Mouse (Mus musculus) frontal cortex, adult (tissue): Measurements from ENCODE around the gene Mtcl1.

Experiments used
- ATAC-seq: cut with Nextera tagmentation; 2 replicates; pipeline ENCODE4 v1.9.2; 2017; ENCODE audit warnings: mild to moderate bottlenecking, moderate library complexity, mixed read lengths; ENCODE audit not compliant: low TSS enrichment

Gene Mtcl1

GRCm38 (mm10) chr17:66449460-66450341, at the start of gene Mtcl1:
Mtcl1 (minus strand) TSS chr17:66449750.
- ATAC-seq, result peak; percentile 65

GRCm38 (mm10) chr17:66498598-66498997, 49.0 kb upstream of the Mtcl1 start:
- ATAC-seq, result no peak

GRCm38 (mm10) chr17:66496589-66496988, 47.0 kb upstream of the Mtcl1 start:
- ATAC-seq, result no peak

- ATAC-seq, result peak; percentile 88
Measured at GRCm38 (mm10) chr17:66490022-66490601, 40.6 kb upstream of the Mtcl1 start.

- ATAC-seq, result no peak
Measured at GRCm38 (mm10) chr17:66486576-66486975, 37.0 kb upstream of the Mtcl1 start.

GRCm38 (mm10) chr17:66485742-66486141, 36.2 kb upstream of the Mtcl1 start:
- peak; percentile 71 for ATAC-seq

- no peak for ATAC-seq
Measured at GRCm38 (mm10) chr17:66484965-66485364, 35.4 kb upstream of the Mtcl1 start.

- no peak for ATAC-seq
Measured at GRCm38 (mm10) chr17:66483651-66484454, 34.3 kb upstream of the Mtcl1 start.

GRCm38 (mm10) chr17:66481295-66481694, 31.7 kb upstream of the Mtcl1 start:
- no peak for ATAC-seq

- ATAC-seq, result no peak
Measured at GRCm38 (mm10) chr17:66480491-66481278, 31.1 kb upstream of the Mtcl1 start.

- ATAC-seq, result peak; percentile 50; the same call in 1 of the 2 replicates
Measured at GRCm38 (mm10) chr17:66479813-66480490, 30.4 kb upstream of the Mtcl1 start.

GRCm38 (mm10) chr17:66479311-66479710, 29.8 kb upstream of the Mtcl1 start:
- ATAC-seq, result peak; percentile 97

- no peak for ATAC-seq
Measured at GRCm38 (mm10) chr17:66473205-66473604, 23.7 kb upstream of the Mtcl1 start.

- no peak for ATAC-seq
Measured at GRCm38 (mm10) chr17:66471775-66472174, 22.2 kb upstream of the Mtcl1 start.

- no peak for ATAC-seq
Measured at GRCm38 (mm10) chr17:66471252-66471651, 21.7 kb upstream of the Mtcl1 start.

- peak; percentile 87 for ATAC-seq
Measured at GRCm38 (mm10) chr17:66470020-66470419, 20.5 kb upstream of the Mtcl1 start.

- no peak for ATAC-seq
Measured at GRCm38 (mm10) chr17:66457278-66457677, 7.7 kb upstream of the Mtcl1 start.

- 0 out of 2 replicates have a peak, but pooled peaks have one; percentile 24 for ATAC-seq
Measured at GRCm38 (mm10) chr17:66451143-66451542, 1.6 kb upstream of the Mtcl1 start.

- no peak for ATAC-seq
Measured at GRCm38 (mm10) chr17:66450526-66451070, 1.0 kb upstream of the Mtcl1 start.
